Mouse (Mus musculus): Measurements from ENCODE around the gene Gsta1.
"Not testable (repeated sequence)": the region's sequence is repeated elsewhere in the genome, so short reads cannot be mapped to it uniquely, and the experiment has no call there.

Gene Gsta1

DNA sequence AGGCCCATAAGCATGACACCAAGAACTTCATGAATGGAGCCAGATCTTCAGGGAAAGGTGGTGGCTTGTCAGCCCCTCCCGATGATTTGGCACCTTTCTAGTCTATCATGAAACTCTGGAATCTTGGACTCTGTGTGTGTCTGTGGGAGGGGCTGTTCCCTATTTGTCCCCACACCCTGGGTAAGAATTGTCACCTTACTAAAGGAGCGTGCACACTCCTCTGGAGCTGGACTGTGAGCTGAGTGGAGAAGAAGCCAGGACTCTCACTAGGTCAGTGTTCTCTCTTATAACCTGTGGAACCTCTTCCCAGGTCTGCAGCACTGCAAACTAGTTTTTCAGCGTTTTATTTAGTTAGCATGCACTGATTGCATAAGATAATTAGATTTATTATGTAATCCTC is at the start of gene Gsta1:
TSS of gene Gsta1 (plus strand) at position 196 of the 400 bp plus-strand sequence.
- not testable (repeated sequence) for DNase-seq

DNA sequence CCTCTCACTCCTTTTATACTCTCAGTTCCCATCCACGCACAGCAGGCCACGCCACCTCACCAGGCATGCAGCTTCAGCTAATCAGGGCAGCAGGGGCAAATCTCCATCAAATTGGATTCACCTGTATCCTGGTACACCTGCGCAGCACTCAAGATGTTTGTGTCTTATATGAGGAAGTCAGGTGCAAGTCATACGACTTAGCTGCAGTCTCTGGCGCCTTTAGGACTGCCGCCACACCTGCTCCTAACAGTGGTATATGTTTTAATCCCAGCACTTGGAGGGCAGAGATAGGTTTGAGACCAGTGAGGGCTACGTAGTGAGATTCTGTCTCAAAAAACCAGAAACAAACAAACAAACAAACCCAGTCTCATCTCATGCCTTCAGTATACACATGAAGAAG is 48.0 kb upstream of the Gsta1 start, which contains the start of gene Gsta4:
TSS of gene Gsta4 (plus strand) at position 301 of the 400 bp plus-strand sequence.
- not testable (repeated sequence) for DNase-seq

DNA sequence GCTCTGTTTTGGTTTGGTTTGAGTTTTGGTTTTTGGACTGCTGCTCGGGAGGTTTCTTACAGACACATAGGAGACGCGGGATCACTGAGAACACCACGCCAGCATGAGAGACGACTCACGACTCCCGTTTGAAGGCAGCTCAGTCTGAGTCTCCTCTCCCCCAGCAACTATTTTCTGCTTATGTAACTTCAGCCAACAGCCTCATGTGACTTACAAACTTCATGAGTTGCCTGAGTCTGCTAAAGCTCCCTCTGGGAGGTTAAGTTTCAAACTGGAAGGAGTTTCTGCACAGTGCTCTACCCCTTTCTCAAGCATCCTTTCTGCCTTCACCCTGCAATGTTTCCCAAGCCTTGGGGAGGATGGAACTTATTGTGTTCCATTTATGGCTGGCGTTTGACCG is 44.8 kb upstream of the Gsta1 start:
- DNase-seq, result no peak

DNA sequence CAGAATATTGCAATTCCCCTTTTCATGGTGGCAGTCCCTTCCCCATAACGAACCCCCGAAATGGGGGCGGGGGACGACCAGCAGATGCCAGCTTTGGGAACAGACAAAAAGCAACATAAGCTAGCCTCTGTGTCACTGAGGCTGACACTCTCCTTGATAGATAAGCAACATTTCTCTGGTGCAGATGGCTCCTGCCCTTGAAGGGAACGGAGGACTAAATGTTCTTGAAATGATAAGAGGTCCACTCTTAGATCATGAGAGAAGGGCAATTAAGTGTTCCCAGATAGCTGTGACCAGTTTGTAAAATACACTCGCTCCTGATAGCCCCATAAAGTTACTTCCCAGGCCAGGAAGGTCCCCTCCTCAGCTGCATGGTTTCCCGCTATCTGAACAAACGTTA is 41.5 kb upstream of the Gsta1 start:
- no peak for DNase-seq

DNA sequence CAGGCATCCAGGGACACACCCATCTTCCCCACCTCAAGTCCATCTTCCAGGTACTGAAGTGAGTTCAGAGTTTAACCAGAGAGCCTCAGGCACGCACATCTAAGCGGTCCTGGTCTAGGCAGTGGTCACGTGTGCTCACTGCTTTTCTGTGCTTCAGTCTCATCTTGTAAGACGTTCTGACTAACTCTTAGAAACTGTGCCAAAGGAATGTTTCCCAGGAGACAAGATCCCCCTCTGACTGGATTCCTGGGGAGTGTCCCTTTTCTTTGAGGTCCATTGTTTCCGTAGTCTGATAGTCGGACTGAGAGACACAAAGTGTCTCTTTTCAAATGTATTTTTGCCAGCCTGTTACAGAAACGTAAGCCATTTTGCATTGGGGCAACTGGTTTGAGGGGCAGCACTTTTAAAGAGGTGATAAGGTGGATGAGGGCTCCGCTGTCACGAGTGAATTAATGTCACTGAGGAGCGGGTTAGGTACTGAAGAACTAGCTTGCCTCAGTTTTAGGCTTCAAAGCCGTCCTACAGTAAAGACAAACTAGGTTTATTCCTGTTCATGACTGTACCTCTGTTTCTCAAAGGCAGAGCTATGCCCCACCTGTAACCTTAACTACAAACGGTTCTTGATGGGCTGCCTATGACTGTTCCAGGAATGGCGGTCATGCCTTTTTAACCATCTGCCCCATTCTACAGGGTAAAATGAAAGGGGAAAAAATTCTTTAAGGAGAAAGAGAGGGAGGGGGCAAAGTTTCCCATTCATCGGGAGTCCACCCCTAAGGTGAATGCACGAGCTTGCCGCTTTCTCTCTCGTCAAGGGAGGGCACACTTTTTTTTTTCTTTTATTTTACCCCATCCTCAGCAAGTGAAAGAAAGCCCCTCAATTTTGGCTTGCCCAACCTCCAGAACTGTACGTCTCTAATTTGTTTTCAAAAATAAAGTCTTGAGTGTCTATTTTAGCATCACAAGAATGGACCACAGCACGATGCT is 39.5 kb upstream of the Gsta1 start:
- no peak for DNase-seq

DNA sequence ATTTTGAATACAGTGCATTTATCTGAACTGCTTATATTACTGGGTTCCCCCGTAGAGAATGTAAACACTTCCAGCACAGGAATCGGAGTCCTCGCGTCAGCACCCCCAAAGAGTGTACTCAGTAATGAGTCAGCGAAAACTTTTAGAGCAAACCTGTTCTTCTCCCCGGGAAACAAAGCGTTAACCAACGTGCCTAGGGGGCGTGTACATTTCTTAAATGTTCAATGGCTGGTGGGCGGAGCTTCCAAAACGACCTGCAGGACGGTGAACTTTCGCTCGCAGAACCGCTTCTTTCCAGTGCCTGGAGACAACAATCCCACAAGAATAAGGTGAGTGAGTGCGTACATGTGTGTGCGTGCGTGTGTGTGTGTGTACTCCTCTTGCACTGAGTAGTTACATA is 38.7 kb upstream of the Gsta1 start:
- peak; percentile 18 to 46 for DNase-seq

DNA sequence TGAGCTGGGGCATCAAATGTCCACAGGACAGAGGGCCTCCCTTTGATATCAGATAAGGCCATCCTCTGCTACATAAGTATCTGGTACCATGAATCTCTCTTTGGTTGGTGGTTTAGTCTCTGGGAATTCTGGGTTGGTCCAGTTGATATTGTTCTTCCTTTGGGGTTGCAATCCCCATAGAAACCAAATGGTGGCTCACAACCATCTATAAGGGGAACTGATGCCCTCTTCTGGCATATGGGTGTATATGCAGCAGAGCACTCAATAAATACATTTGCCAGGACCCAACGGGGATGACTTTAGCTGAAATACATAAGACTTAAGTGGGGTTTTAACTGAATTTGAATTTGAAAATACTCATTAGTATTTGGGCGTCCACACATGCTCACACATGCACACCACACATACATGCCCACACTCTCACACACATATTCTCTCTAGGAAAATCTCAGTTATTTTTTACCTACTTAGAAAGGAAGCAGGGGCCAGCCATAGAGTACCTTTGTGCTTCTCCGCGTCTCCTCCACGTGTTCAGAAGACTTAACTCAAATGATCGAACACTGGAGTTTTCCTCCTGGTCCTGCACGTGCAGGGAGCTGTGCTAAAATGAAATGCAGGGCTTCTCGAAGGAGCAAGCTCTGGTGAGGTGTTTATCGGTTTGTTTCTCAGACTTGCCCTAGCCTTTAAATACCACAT is 36.4 kb upstream of the Gsta1 start:
- DNase-seq, result peak; percentile 21 to 54

DNA sequence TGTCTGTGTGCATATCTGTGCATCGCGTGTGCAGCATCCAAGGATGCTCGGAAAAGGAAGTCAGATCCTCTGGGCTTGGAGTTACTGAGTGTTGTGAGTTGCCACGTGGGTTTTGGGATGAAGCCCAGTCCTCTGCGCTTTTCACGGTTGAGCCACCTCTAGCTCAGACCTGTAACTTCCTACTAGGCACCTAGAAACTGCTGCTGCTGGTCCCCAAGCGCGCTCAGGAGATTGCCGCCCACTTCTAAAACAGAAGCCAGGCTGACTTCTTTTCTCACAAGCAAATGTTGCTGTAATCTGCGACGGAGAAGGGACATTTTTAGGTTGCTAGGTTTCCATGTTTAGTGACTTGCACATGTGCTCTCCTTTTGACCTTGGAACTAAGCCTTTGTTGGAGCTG is 35.4 kb upstream of the Gsta1 start:
- peak; percentile 16 to 19 for DNase-seq

DNA sequence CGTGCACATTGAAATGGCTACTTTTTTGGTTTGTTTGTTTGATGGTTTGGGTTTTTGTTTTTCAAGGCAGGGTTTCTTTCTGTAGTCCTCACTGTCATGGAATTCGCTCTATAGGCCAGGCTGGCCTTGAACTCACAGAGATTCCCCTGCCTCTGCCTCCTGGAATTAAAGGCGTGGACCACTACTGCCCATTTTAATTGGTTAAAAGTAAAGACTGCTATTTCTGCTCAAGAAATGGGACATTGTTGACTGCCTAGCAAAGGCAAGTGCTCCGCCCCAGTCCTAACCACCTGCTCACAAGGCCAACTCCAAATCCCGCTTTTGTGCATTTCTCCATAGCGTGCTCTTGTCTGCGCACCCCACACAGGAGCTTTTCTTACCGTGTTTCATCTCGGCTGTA is 32.7 kb upstream of the Gsta1 start:
- no peak for DNase-seq

DNA sequence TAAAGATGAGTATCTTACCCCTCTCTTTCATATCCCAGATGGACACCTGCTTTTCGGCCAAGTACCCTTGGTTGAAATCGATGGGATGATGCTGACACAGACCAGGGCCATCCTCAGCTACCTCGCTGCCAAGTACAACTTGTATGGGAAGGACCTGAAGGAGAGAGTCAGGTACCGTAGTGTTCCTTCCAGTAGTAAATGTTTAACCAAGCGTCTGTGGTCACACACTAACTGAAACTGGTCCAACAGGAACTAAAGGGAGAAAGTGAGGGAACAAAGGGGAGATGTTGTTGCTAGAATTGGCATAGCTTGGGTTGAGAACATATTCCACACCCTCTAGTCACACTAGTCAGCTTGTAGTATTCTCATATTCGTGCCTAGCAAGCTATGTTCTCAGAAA is 26.3 kb upstream of the Gsta1 start:
- no peak for DNase-seq

DNA sequence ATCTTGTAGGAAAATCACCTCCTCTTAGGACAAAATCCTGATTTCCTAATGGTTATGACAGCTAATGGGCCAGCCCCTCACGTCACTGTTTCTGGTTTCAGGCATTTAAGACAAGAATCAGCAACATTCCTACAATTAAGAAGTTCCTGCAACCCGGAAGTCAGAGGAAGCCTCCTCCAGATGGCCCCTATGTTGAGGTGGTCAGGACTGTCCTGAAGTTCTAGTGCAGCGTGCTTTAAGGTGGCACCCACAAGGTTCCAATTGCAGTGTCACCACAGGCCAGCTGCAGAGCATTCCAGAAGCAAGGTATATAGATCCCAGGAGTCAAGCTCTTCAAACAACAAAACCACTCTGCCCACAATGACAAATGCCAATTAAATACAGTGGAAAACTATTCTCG is 21.5 kb upstream of the Gsta1 start:
- no peak for DNase-seq

DNA sequence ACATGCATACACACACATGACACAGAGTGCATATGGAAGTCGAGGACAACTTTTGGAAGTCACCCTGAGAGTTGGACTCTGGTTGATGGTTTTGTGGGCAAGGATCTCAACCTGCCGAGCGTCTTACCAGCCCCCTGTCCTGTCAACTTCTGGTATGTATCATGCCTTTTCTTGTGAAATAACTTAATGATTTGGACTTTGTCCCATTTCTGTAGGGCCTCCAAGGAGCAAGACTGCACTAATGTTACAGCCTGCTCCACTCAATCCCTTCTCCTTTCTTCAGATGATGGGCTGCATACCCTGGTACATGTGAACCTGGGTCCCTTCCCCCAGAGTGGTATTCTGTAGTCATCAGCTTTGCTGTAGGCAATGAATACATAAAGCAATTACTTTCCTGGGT is 20.4 kb upstream of the Gsta1 start:
- no peak for DNase-seq

DNA sequence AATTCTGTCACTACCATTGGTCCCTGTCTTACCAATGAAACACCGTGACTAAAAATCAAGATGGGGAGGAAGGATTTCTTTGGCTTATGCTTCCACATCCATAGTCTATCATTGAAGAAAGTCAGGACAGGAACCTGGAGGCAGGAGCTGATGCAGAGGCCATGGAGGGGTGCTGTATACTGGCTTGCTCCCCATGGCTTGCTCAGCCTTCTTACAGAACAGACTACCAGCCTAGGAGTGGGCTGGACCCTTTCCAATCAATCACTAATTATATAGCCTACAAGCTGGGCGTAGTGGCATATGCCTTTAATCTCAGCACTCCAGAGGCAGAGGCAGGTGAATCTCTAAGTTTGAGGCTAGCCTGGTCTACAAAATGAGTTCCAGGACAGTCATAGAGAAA is 19.6 kb upstream of the Gsta1 start:
- no peak for DNase-seq

DNA sequence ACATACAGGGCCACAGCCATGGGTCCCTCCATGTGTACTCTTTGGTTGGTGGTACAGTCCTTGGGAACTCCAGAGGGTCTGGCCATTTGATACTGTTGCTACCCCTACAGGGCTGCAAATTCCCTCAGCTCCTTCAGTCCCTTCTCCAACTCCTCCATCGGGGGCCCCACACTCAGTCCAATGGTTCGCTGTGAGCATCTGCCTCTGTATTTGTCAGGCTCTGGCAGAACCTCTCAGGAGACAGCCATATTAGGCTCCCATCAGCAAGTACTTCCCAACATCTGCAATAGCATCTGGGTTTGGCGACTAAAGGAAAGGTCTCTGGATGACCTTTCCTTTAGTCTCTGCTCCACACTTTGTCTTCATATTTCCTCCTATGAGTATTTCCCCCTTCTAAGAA is 18.9 kb upstream of the Gsta1 start:
- DNase-seq, result no peak

DNA sequence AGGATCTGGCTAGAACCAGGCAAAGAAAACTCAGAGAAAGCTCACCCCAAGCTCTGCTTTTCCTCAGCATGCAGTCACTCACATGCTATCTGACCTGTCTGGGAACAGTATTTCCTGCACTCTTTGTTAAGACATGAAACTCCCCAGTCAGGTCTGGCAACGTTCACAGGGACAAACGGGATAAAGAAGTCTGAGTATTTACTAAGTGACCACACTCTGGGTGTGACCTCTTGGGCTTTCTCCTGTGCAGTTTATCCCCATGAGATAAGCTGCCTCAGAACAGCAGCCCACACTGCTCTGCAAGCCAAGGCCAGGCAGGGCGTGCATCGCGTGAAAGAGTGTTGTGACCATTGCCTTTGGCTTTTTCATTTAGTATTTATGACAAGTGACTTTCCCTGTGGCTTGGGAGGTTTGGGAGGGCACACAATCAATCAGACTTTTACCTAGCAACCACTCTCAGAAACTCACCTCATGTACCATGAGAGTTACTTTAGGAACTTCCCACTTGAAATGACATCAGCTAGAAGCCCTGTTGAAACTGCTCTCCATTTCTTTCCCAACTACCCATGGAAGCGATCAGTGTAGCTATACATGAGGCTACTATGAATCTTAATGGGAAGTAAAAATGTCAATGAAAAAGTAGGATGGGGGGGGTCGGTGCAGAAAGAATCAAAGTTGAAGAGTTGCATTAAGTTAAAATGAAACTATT is 18.0 kb upstream of the Gsta1 start:
- no peak for DNase-seq

DNA sequence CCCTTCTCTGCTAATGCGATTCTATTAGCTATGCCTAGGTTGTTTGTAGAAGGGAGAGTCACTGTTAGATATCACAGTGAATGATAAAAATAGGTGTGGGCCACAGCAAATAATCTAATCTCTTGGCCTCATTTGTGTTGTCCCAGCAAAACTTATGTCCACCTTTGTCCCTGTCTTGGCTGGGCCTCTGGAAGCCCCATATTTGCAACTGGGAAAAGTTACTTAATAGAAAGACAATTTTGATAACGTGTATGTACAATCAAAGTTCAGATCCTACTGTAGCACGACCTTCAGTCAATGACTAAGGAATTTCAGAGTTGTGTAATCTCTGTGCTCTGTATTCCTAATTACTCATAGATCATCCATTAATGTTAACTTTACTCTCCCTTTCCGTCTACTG is 13.4 kb upstream of the Gsta1 start:
- no peak for DNase-seq

DNA sequence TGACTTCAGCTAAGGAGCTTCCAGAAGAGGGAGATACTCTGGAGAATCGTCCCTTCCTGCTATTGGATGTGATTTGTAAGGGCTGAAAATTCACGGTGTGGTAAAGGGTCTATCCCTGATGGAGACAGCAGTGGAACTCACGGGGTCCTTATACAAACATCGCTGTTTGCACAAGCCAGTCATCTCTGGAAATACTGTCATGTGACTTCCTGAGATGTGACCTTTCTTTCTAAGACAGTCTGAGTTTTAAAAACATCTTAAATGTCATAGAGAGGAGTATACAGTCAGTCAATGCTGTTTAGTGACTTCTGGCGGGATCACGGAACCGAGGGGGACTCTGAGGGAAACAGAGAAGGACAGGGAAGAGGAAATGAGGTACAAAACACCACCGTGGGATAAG is 7.8 kb upstream of the Gsta1 start:
- no peak for DNase-seq

DNA sequence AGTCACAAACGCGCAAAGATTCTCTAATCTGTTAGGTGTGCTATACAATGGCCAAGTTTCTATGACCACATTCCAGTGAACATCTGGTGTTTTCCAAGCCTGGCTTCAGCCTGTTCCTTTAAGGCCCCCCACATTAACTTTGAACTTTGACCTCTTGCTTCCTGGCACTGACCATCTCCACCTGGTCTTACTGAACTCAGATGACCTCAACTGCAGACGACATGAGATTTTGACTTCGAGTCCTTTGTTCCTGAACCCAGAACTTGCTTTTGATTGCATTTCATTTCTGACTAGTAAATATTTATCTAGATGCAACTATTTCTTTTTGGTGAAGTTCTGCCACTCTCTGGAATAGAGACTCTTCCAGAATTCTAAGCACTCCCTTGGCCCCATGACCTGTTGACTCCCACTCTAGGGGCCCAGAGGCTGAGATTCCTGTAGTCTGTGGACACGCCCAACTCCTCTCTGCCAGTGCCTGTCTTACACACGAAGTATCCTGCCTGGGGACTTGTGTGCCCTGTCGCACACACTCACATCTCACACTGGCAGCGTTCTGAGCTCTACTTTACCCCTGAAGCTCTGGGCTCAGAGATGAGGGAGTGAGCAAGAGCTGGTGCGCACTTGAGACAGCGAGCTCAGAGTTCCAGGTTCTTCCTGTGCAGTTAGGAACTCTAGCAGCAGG is 7.1 kb upstream of the Gsta1 start:
- no peak for DNase-seq

DNA sequence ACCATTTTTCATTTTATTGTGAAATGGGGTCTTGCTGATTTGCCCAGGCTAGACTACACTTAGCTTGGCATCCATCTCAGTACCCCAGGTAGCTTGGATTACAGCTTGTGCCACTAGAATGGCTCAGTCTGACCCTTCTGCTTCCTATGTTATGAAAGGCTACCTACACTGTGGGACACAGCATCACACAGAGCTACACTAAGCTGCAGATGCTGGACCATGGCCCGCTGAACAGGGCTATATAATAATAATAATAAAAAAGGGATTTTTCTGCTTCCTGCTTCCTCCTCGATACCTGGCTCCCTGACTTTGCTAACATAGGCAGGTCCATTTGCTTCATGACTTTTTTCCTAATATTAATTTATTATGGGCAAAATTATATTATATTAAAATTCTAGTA is 6.0 kb upstream of the Gsta1 start:
- no peak for DNase-seq

DNA sequence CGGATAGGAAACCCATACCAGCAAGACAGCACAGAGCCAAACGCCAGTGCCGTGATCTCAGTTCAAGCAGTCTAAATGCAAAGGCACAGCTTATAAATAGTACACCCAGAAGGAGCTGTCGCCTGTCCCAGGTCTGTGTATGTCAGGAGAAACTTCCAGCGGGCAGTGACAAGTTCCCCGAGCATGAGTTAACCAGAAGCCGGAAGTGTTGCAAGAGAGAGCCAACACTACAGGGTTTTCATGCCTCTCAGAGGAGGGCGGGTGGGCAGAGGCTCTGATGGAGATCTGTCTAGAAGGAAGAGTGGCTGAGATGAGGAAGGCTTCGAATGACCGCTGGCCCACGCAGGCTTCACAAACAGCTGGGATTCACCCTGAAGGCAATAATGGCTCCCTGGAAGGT is 5.2 kb upstream of the Gsta1 start:
- DNase-seq, result no peak

DNA sequence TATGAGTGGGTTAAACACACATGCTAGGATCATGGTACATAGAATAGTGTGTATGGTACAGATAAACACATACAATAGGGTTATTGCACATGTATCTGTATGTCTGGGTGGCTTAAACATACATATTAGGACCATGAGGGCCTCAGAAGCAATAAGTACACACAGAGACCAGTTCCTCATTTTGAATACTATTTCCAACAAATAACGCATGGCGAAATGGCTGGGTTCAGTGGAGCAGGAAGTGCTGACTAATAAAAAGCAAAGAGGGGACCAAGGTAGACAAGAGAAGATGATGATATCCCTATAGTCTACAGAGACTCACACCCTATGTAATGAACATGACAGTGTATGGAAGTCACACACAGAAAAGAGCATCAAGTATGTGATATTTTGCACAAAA is 2.3 kb upstream of the Gsta1 start:
- DNase-seq, result no peak

DNA sequence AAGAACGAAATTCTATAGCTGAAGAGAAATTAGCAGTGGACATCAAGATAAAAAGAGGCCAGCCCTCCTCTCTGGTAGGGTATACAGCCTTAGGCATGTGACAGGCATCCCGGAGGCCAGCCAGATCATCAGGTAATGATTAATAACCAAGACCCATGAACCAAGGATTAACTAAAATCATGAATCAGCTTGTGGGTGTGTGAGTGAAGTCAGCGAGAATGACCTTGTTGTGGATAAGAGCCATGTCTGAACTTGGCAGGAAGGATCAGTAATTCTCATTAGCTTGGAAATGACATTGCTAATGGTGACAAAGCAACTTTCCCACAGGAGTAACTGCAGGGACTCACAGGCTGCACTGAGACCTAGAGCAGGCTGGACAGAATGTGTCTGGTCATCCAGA is 798 bp upstream of the Gsta1 start:
- DNase-seq, result not testable (repeated sequence)
